Mouse (Mus musculus): ENCODE data around the gene Blm.
"Not testable (repeated sequence)": the region's sequence is repeated elsewhere in the genome, so short reads cannot be mapped to it uniquely, and the experiment has no call there.

Blm gene

GRCm38 (mm10) chr7:80534291-80535008, 469 bp downstream of the Blm start:
- CTCF ChIA-PET = interaction anchor here (0.5 to 1.2 kb wide), 4 partner anchors 8 to 619 kb away, joined by 3 to 9 read pairs (median 6); no protein-coding TSS in a partner anchor

DNA sequence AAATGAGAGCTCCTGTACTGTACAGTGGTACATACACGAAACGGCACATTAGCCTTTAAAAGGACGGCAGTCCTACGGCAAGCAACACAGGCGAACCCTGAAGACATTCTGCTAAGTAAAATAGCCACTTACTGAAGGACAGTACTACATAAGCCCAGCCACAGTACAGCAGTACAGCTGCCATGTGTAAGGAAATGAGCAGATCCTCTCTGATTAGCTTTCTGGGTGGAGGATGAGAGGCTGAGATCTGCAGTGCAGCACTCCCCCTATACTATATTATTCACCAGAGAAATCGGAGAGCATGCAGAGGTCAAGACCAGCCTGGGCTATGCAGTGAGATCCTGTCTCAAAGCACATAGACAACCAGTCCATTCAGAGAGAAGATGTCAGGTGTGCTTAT, 3.8 kb downstream of the Blm start:
- CTCF ChIA-PET = no interaction called here

GRCm38 (mm10) chr7:80530646-80531045, 4.3 kb downstream of the Blm start:
- CTCF ChIA-PET = no interaction called here

- CTCF ChIA-PET = interaction anchor here (0.6 kb wide), 1 partner anchor 48 kb away, joined by 6 read pairs; no protein-coding TSS in a partner anchor
These were observed 8.2 kb downstream of the Blm start for GRCm38 (mm10) chr7:80526698-80527097.

DNA sequence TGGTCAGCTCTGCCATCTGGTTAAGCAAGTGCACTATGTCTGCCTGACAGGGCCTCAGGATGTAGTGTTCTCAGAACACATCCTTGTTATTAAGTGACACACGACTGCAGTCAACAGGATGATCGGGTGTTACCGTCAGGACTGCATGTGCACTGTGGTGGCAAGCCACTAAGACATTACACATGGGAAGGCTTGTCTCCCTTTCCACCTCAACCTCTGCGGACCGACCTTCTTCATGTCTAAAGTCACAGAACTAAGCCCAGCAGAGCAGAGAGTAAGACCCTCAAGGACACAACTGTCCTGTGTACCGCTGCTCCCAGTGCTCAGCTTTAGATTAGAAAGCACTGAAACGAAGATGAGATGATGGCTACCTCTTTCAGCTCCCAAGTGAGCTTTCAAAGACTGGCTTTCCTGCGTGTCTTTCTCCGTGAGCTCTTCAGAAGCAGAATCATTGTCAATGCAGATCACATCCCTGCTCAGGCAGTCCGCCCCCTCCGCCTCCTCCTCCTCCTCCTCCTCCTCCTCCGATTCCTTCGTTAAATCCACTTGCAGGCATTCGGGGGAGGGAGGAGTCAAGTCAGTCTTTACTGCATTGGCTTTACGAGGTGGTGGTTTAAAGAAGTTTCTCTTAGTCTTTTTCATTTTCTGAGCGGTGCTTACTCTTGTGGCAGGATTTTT, 22.4 kb downstream of the Blm start:
- CTCF ChIA-PET = no interaction called here

DNA sequence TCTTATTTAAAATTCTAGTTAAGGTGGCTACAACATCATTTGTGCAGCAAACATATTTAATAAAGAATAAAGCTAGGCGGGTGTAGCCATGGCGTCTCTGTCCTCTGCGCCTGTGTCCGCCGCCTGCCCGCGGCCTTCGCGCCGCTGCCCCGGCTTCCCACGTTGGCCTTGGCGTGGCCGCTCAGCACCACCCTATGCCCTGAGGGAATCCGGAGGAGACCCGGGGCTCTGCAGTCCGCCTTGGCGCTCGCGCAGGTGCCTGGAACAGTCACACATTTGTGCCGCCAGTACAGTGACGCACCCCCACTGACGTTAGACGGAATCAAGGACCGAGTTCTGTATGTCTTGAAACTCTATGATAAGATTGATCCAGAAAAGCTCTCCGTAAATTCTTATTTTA, 27.2 kb downstream of the Blm start:
- CTCF ChIA-PET = not testable (repeated sequence)

DNA sequence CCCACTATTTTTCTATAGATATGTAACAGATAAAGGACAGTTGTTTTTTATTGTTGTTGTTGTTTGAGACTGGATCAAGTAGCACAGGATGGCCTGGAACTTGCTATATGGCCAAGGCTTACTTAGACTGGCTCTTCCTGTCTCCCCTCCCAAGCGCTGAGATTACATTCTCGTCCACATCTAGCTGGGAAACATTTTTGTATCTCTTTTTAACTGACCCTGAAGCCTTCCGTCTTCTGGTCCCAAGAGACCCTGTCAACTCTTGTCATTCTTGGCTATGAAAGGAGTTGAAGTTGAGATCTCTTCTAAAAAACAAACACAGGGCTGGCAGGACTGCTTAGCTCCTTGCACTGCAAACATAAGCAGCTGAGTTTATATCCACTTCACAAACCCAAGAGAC, 28.9 kb downstream of the Blm start:
- CTCF ChIA-PET = interaction anchor here (0.6 kb wide), 1 partner anchor 465 kb away, joined by 3 read pairs; no protein-coding TSS in a partner anchor

DNA sequence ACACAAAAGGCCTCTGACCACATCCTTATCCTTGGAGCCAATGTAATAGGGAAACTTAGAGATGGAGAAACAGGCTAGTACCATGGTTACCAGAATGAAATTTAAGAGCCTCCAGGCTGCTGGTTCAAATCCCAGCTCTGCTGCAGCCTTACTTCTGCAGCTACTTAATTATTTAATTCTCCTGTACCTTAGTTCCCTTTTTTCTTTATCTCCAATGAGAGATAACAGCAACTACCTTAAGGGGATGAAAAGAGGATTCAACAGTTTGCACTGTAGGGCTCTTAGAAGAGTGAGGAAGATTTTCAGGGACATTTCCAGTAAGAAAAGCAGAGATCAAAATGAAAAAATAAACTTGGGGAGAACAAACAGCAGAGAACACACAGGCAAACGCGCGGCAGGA, 30.0 kb downstream of the Blm start:
- CTCF ChIA-PET = no interaction called here

- CTCF ChIA-PET = interaction anchor here (0.5 kb wide), 1 partner anchor 15 kb away, joined by 3 read pairs; no protein-coding TSS in a partner anchor
These were observed 33.9 kb downstream of the Blm start for GRCm38 (mm10) chr7:80501006-80501405.

GRCm38 (mm10) chr7:80500099-80500498, 34.8 kb downstream of the Blm start:
- CTCF ChIA-PET = interaction anchor here (0.6 kb wide), 1 partner anchor 27 kb away, joined by 3 read pairs; no protein-coding TSS in a partner anchor

DNA sequence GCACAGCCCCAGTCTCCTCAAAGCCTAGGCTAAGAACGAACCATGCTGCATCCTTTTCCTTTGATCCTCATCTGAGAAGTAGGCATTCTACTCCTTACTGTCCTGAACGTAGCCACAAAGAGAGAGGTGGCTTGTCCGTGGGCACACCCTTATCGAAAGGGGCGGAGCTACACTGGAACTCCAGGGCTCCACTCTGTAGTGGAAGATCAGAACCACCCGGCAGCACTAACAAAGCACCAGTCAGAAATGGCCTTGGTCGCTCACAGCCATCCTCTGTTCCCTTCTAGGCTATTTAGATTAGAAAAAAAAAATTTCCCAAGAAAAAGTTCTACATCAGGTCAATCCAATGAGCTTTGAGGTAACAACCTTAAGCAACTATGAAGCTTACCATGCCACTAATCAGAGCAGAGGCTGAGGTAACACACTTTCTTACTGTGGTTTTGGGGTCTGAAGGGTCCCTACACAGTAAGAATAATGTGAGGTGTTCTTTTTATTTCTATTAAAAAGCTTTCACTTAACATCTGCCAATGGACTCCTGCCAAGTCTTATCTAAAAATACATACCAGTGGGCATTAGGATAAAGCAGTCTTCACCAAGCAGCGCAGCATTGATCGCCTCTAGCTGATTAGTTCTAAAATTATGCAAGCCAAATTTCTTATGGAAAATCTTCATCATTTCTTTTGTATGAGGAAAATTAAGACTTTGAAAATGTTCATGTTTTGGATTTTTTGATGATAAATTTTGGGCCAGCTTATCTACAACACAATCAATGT, 35.5 kb downstream of the Blm start:
- CTCF ChIA-PET = interaction anchor here (0.6 kb wide), 1 partner anchor 26 kb away, joined by 3 read pairs; no protein-coding TSS in a partner anchor

GRCm38 (mm10) chr7:80496656-80497055, 38.3 kb downstream of the Blm start:
- CTCF ChIA-PET = no interaction called here

DNA sequence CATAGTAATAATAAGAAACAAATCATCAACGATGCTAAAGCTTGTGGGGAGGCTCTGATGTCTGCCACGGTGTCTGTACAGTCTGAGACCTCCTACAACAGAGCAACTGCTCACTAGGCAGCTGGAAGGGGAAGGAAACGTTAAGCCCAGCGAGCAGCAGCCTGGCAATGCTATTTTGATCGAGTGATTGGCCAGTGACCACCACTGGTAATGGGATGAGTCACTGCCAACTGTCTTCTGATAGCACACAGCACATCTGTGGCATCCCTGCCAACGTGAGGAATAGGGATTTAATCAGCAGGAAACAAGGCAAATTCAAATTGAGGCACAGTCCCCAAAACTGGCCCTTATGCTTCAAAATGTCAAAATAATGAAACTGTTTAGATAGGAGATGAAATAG, 39.7 kb downstream of the Blm start:
- CTCF ChIA-PET = no interaction called here

DNA sequence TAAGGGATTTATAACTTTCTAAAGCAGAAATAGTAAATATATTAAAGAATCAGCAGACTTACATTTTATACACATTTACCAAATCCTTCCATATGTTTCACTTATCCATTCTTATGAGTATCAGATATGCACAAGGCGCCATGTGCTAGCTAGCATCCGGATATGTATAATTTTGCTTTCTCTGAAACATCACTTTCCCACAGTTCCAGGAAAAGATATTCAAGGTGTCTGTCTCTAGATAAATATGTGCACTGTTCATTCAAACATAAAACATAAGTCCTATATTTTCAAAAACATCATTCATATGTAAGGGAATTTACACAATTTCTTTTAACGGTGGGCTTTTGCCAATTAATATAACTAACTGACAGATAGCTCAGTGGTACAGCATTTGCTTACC, 42.9 kb downstream of the Blm start:
- CTCF ChIA-PET = interaction anchor here (0.7 kb wide), 1 partner anchor 138 kb away, joined by 3 read pairs; no protein-coding TSS in a partner anchor

GRCm38 (mm10) chr7:80491086-80491485, 43.8 kb downstream of the Blm start:
- CTCF ChIA-PET = interaction anchor here (0.7 kb wide), 1 partner anchor 139 kb away, joined by 3 read pairs; no protein-coding TSS in a partner anchor

DNA sequence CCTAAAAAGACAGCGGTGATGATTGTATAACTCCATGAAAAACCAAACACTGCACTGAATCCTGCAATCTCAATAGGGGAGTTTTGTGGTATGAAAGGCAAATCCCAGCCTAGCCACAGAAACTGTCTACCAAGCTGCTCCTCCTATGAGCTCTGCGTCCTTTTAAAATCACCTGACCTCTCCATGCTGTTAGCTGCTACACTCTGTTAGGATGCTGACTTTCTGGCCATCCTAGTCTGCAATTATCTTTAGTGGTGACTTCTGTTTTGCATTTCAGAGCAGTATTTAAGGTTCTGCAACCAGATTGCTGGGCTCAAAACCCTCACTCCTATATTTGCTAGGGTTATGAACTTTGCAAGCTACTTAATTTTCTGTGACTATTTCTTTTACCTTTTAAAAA, 44.6 kb downstream of the Blm start:
- CTCF ChIA-PET = no interaction called here

- CTCF ChIA-PET = no interaction called here
These were observed 45.5 kb downstream of the Blm start for GRCm38 (mm10) chr7:80489445-80489844.

- CTCF ChIA-PET = interaction anchor here (0.6 to 0.8 kb wide), 2 partner anchors 217 to 496 kb away, joined by 4 read pairs; no protein-coding TSS in a partner anchor
These were observed 47.7 kb downstream of the Blm start for GRCm38 (mm10) chr7:80487239-80487638.

GRCm38 (mm10) chr7:80480097-80480496, 54.8 kb downstream of the Blm start:
- CTCF ChIA-PET = no interaction called here

GRCm38 (mm10) chr7:80473837-80474236, 61.1 kb downstream of the Blm start:
- CTCF ChIA-PET = no interaction called here

DNA sequence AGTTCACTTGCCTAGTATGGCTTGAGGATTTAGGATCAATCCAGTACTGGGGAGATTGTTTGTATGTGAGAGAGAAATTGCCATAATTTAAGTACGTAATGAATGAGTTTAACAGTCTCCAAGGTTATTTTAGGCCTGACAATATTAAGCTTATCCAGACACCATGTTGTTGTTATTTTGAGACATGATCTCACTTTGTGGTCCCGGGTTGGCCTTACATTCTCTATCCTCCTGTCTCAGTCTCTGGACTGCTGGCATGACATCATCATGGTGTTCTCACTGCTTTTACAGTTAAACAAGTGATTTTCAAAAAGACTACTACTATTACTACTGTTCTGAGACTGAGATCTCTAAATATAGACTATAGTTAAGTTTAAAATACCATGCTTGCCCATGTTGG, 66.1 kb downstream of the Blm start:
- CTCF ChIA-PET = interaction anchor here (0.6 kb wide), 1 partner anchor 195 kb away, joined by 3 read pairs; no protein-coding TSS in a partner anchor

GRCm38 (mm10) chr7:80467334-80467733, 67.6 kb downstream of the Blm start:
- CTCF ChIA-PET = no interaction called here

Measured in spleen, embryonic (tissue).